Mouse (Mus musculus): ENCODE measurements around the gene Rack1. TPM values are rescaled to one million over a fixed set of nuclear protein-coding genes. Genes with fewer than 3 reads are reported as not detected.
"Not testable (repeated sequence)": the region's sequence is repeated elsewhere in the genome, so short reads cannot be mapped to it uniquely, and the experiment has no call there.

Rack1 gene
- polyA plus RNA-seq, 1 experiment from 2014 or later: 717 TPM

- not testable (repeated sequence) for H3K9me3 ChIP-seq; H3K27ac ChIP-seq; ATAC-seq (ENCODE audit: insufficient number of reproducible peaks, low FRiP score, low TSS enrichment, low read depth); H3K4me1 ChIP-seq; H3K4me3 ChIP-seq; H3K36me3 ChIP-seq; H3K9ac ChIP-seq; H3K4me2 ChIP-seq; H3K27me3 ChIP-seq
- 78% methylated on average over 2 of the region's 2 CpGs for WGBS
Measured at GRCm38 (mm10) chr11:48846362-48846761, 46.2 kb downstream of the Rack1 start.

GRCm38 (mm10) chr11:48846881-48847280 lies 46.7 kb downstream of the Rack1 start:
- Histone ChIP-seq H3K36me3 (no peaks in the 10 kb centered on the region), H3K4me3 (no peak overlapping the region), H3K27me3 (no peaks in the 10 kb centered on the region), H3K9ac (no peak overlapping the region), H3K4me1 (no peaks in the 10 kb centered on the region), H3K27ac (no peak overlapping the region), H3K4me2 (no peak overlapping the region), H3K9me3 (no peaks in the 10 kb centered on the region)
- ATAC-seq (ENCODE audit: insufficient number of reproducible peaks, low FRiP score, low TSS enrichment, low read depth): no peak
- 64% methylated on average over 5 of the region's 5 CpGs for WGBS

- H3K27me3 ChIP-seq: no peaks in the 10 kb centered on the region
- H3K9me3 ChIP-seq: no peaks in the 10 kb centered on the region
- H3K27ac ChIP-seq: no peak overlapping the region
- peaks cover 20% of the 10 kb centered on the region for H3K4me1 ChIP-seq
- WGBS: 60% methylated on average over 2 of the region's 2 CpGs
- H3K36me3 ChIP-seq: no peaks in the 10 kb centered on the region
- no peak overlapping the region for H3K4me2 ChIP-seq
- no peak overlapping the region for H3K9ac ChIP-seq
- ATAC-seq (ENCODE audit: insufficient number of reproducible peaks, low FRiP score, low TSS enrichment, low read depth): no peak
- H3K4me3 ChIP-seq: no peak overlapping the region
Measured at GRCm38 (mm10) chr11:48850240-48850639, 50.1 kb downstream of the Rack1 start.

GRCm38 (mm10) chr11:48851270-48851995 lies 51.3 kb downstream of the Rack1 start:
- Histone ChIP-seq H3K27ac (no peak overlapping the region), H3K4me2 (no peak overlapping the region), H3K9me3 (no peaks in the 10 kb centered on the region), H3K27me3 (no peaks in the 10 kb centered on the region), H3K9ac (no peak overlapping the region), H3K36me3 (no peaks in the 10 kb centered on the region), H3K4me3 (no peak overlapping the region), H3K4me1 (peaks cover 20% of the 10 kb centered on the region)
- no peak for ATAC-seq (ENCODE audit: insufficient number of reproducible peaks, low FRiP score, low TSS enrichment, low read depth)
- 76% methylated on average over 4 of the region's 4 CpGs for WGBS

- H3K36me3 ChIP-seq: no peaks in the 10 kb centered on the region
- no peak overlapping the region for H3K4me2 ChIP-seq
- H3K4me1 ChIP-seq: peaks cover 24% of the 10 kb centered on the region
- no peak overlapping the region for H3K27ac ChIP-seq
- 78% methylated on average over 4 of the region's 4 CpGs for WGBS
- H3K27me3 ChIP-seq: no peaks in the 10 kb centered on the region
- no peak overlapping the region for H3K9ac ChIP-seq
- ATAC-seq (ENCODE audit: insufficient number of reproducible peaks, low FRiP score, low TSS enrichment, low read depth): no peak
- H3K4me3 ChIP-seq: peak overlapping the region; percentile 60; the same call in 1 of the 2 replicates
- H3K9me3 ChIP-seq: no peaks in the 10 kb centered on the region
Measured at GRCm38 (mm10) chr11:48852190-48852589, 52.1 kb downstream of the Rack1 start.

- no peaks in the 10 kb centered on the region for H3K9me3 ChIP-seq
- peak overlapping the region; percentile 34; the same call in 1 of the 2 replicates for H3K27ac ChIP-seq
- H3K4me2 ChIP-seq: peak overlapping the region; percentile 83
- H3K36me3 ChIP-seq: no peaks in the 10 kb centered on the region
- peaks cover 28% of the 10 kb centered on the region for H3K4me1 ChIP-seq
- H3K4me3 ChIP-seq: peak overlapping the region; percentile 60
- ATAC-seq (ENCODE audit: insufficient number of reproducible peaks, low FRiP score, low TSS enrichment, low read depth): no peak; the same call in 1 of the 2 replicates
- peak overlapping the region; percentile 37; the same call in 1 of the 2 replicates for H3K9ac ChIP-seq
- H3K27me3 ChIP-seq: no peaks in the 10 kb centered on the region
- WGBS: 8% methylated on average over 23 of the region's 23 CpGs
Measured at GRCm38 (mm10) chr11:48852624-48853473, 52.7 kb downstream of the Rack1 start.

GRCm38 (mm10) chr11:48853474-48854180 lies 53.5 kb downstream of the Rack1 start:
- WGBS: under 1% methylated on average over 31 of the region's 31 CpGs
- Histone ChIP-seq H3K27ac (peak overlapping the region; percentile 34; the same call in 1 of the 2 replicates), H3K4me2 (peak overlapping the region; percentile 83)

More at GRCm38 (mm10) chr11:48853474-48854180, 53.5 kb downstream of the Rack1 start:
- Histone ChIP-seq H3K4me1 (peaks cover 34% of the 10 kb centered on the region), H3K4me3 (peak overlapping the region; percentile 60), H3K27me3 (no peaks in the 10 kb centered on the region; the same call in 1 of the 2 replicates), H3K9ac (0 out of 2 replicates have a peak overlapping the region, but pooled peaks have one; percentile 35), H3K36me3 (no peaks in the 10 kb centered on the region), H3K9me3 (no peaks in the 10 kb centered on the region)
- ATAC-seq (ENCODE audit: insufficient number of reproducible peaks, low FRiP score, low TSS enrichment, low read depth): peak; percentile 53; the same call in 1 of the 2 replicates

Other genes with a start within 250 kb of the Rack1 start
- gene Trim41, start 17.0 kb downstream of the Rack1 start, polyA plus RNA-seq (2015; fragmentation: Nextera tagmentation; extraction: Ambion mirVana): 5.6 and 7.8 TPM in 2 replicates
- gene Trim7, start 25.8 kb downstream of the Rack1 start, polyA plus RNA-seq (2015; fragmentation: Nextera tagmentation; extraction: Ambion mirVana): 2.0 and 2.8 TPM in 2 replicates
- 2.0 and 3.0 TPM in 2 replicates for gene Gm12184, start 26.3 kb downstream of the Rack1 start, polyA plus RNA-seq (2015; fragmentation: Nextera tagmentation; extraction: Ambion mirVana)
- gene Irgm1, start 71.4 kb downstream of the Rack1 start, polyA plus RNA-seq (2015; fragmentation: Nextera tagmentation; extraction: Ambion mirVana): 7.1 and 7.3 TPM in 2 replicates
- 0.33 and 0.36 TPM in 2 replicates for gene Gm5431, start 101.9 kb downstream of the Rack1 start, polyA plus RNA-seq (2015; fragmentation: Nextera tagmentation; extraction: Ambion mirVana)
- 3.1 and 3.7 TPM in 2 replicates for gene Psme2b, start 145.9 kb downstream of the Rack1 start, polyA plus RNA-seq (2015; fragmentation: Nextera tagmentation; extraction: Ambion mirVana)
- gene Olfr56, start 178.6 kb downstream of the Rack1 start, polyA plus RNA-seq (2015; fragmentation: Nextera tagmentation; extraction: Ambion mirVana): not detected in 2 replicates
- gene 9930111J21Rik1, start 179.1 kb downstream of the Rack1 start, polyA plus RNA-seq (2015; fragmentation: Nextera tagmentation; extraction: Ambion mirVana): 0.64 and 0.66 TPM in 2 replicates
- gene Gm12185, start 191.9 kb downstream of the Rack1 start, polyA plus RNA-seq (2015; fragmentation: Nextera tagmentation; extraction: Ambion mirVana): not detected in 2 replicates
- 0.31 and 0.82 TPM in 2 replicates for gene Tgtp1, start 193.8 kb downstream of the Rack1 start, polyA plus RNA-seq (2015; fragmentation: Nextera tagmentation; extraction: Ambion mirVana)